Mouse (Mus musculus): ENCODE data around the gene Hnf4a. TPM values are rescaled to one million over a fixed set of nuclear protein-coding genes. Genes with fewer than 3 reads are reported as not detected.
"Not testable (repeated sequence)": the region's sequence is repeated elsewhere in the genome, so short reads cannot be mapped to it uniquely, and the experiment has no call there.

Hnf4a gene
- not detected in 2 replicates for polyA plus RNA-seq (2012; ENCODE audit: insufficient read depth, insufficient read length, missing spikeins)

DNA sequence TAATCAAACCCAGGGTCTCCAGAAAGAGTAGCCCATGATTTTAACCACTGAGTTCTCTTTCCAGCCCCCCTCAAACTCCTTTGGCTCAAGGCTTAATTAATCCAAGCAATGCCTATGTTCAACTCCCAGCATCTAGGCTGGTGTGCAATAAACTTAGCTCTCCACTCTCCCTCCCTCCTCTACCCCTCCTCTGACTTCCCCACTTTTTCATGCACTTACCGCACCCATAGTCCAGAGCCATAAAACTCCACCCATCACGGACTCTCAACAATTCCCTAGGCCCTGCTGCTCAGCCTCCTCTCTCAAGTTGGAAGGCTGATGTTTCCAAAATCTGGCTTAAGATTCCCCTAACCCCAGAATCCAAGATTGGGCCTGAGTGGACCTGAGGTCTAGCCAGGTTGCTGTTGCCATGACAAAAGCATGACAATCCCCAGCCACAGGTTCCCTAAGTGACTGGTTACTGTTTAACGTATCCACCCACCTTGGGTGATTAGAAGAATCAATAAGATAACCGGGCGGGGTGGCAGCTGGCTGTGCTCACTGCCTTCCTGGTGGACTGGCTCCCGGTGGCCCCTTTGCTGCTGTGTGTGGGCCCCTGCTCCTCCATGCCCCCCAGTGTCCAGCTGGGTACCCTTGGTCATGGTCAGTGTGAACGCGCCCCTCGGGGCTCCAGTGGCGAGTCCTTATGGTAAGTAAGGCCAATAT, at the start of gene Hnf4a:
Gene Hnf4a (plus strand): TSS at position 509 of the 705 bp plus-strand sequence.
- no peak within 1 kb of the TSS for H3K27ac ChIP-seq (replicated peaks; ENCODE audit: low read depth, low read length)
- no peak within 1 kb of the TSS for H3K4me3 ChIP-seq (ENCODE audit: insufficient read depth, low read depth, low read length)
- H3K4me1 ChIP-seq (ENCODE audit: control insufficient read depth, insufficient read depth, insufficient read length, low read length): no peaks in the 10 kb centered on the region

- Histone ChIP-seq H3K27ac (replicated peaks; ENCODE audit: low read depth, low read length) (no peak overlapping the region), H3K4me1 (ENCODE audit: control insufficient read depth, insufficient read depth, insufficient read length, low read length) (no peaks in the 10 kb centered on the region; the same call in none of the 2 replicates), H3K4me3 (ENCODE audit: insufficient read depth, low read depth, low read length) (no peak overlapping the region)
Observed at GRCm38 (mm10) chr2:163458539-163459265, 47.9 kb upstream of the Hnf4a start.

DNA sequence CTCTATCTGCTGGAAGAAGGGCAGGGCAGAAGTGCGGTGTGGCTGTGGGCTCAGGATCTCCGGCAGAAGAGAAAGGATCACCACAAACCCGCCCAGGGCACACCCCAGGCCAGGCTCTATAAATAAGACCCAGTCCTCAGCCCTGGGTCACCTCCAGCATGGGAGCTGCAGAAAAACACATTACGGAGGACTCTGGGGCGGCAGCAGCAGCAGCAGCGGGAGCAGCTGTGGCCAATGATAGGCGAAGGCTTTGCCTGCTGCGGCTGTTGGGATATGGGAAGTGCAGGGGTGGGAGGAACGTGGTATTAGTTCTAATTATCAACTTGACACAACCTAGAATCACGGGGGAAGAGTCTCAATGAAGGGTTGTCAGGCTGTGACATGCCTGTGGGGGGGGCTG, 47.2 kb upstream of the Hnf4a start:
- Histone ChIP-seq H3K4me3 (ENCODE audit: insufficient read depth, low read depth, low read length) (no peak overlapping the region), H3K4me1 (ENCODE audit: control insufficient read depth, insufficient read depth, insufficient read length, low read length) (no peaks in the 10 kb centered on the region; the same call in none of the 2 replicates), H3K27ac (replicated peaks; ENCODE audit: low read depth, low read length) (no peak overlapping the region)

- Histone ChIP-seq H3K4me3 (ENCODE audit: insufficient read depth, low read depth, low read length) (no peak overlapping the region), H3K27ac (replicated peaks; ENCODE audit: low read depth, low read length) (no peak overlapping the region)
Observed at GRCm38 (mm10) chr2:163460622-163461021, 46.0 kb upstream of the Hnf4a start.

DNA sequence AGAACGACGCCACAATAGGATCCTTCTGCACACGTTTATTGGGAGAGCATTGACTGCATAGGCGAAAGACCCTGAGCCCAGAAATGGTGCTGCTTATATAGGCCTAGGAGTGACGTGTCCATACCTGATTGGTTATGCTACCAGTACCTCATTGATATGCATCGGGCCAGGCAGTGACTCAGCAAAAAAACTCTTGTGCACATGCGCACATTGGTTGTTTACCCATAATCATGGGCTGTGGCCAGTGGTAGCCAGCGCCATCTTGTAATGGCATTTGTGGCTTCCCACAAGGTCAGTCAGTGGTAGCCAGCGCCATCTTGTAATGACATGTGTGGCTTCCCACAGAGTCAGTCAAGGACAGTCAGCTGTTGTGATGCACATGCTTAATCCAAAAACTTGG, 45.3 kb upstream of the Hnf4a start:
- H3K4me1 ChIP-seq (ENCODE audit: control insufficient read depth, insufficient read depth, insufficient read length, low read length); H3K27ac ChIP-seq (replicated peaks; ENCODE audit: low read depth, low read length): not testable (repeated sequence)

More at GRCm38 (mm10) chr2:163460622-163461021, 46.0 kb upstream of the Hnf4a start:
- H3K4me1 ChIP-seq (ENCODE audit: control insufficient read depth, insufficient read depth, insufficient read length, low read length): peaks cover 5% of the 10 kb centered on the region

DNA sequence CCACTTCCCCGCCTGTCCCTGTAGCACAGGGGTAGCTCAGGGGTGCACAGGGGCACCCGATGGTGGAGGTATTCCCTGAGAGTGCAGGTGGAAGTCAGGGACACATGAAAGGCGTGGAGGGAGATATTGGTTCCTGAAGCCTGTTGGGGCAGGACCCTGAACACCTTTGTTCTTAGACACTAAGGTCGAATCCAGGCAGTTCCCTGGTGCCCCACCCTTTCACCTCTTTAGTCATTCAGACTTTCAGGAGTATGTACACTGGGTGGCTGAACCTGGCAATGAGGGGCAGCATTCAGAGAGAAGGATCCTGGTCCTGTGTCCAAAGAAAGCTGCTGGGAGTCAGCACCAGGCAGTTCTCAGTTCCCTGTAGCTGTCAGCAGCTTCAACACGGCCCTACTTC, 44.2 kb upstream of the Hnf4a start:
- no peak overlapping the region for H3K4me3 ChIP-seq (ENCODE audit: insufficient read depth, low read depth, low read length)
- peaks cover 7% of the 10 kb centered on the region for H3K4me1 ChIP-seq (ENCODE audit: control insufficient read depth, insufficient read depth, insufficient read length, low read length)
- H3K27ac ChIP-seq (replicated peaks; ENCODE audit: low read depth, low read length): no peak overlapping the region

More for the DNA sequence above, 45.3 kb upstream of the Hnf4a start:
- not testable (repeated sequence) for H3K4me3 ChIP-seq (ENCODE audit: insufficient read depth, low read depth, low read length)

- H3K27ac ChIP-seq (replicated peaks; ENCODE audit: low read depth, low read length): no peak overlapping the region
- H3K4me1 ChIP-seq (ENCODE audit: control insufficient read depth, insufficient read depth, insufficient read length, low read length): peaks cover 7% of the 10 kb centered on the region
- no peak overlapping the region for H3K4me3 ChIP-seq (ENCODE audit: insufficient read depth, low read depth, low read length)
Observed at GRCm38 (mm10) chr2:163462801-163463200, 43.8 kb upstream of the Hnf4a start.

DNA sequence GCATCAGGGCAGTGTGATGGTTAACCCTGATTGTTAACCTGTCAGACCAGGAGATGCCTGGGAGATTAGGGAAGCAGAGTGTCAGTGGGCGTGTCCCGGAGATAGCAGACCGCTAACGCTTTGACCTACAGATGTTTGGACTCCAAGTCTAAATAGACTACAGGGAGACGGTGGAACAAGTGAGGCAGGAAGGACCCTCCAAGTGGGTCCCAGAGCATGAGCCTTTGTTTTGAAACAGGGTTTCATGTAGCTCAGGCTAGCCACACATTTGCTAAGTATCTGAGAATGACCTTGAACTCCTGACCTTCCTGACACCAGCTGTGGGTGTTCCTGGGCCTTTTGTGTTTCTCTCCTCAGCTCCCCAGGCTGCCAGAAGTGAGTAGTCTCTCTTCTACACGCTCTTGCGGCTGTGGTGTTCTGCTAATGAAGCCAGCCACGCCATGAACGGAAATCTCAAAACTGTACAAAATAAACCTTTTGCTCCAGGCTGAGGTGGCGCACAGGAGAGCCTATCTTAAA, 43.3 kb upstream of the Hnf4a start:
- H3K4me3 ChIP-seq (ENCODE audit: insufficient read depth, low read depth, low read length): no peak overlapping the region
- no peak overlapping the region for H3K27ac ChIP-seq (replicated peaks; ENCODE audit: low read depth, low read length)

DNA sequence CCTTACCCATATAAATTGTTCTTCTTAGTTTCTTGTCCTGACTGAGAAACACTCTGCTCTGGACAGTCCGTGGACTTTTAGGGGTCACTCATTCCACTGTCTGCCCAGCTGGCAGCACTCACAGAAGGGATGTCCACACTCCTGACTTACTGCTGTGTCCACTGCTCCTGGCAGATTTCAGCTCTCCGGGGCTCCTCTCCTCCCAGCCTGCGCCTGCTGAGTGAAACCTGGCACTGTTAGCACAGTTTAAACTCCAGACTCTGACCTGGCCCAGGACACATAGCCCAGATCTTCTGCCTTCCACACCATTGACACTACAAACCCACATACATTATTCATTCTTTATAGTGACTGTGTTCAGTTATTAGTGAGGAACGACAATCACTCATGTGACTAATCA, 42.6 kb upstream of the Hnf4a start:
- Histone ChIP-seq H3K4me1 (ENCODE audit: control insufficient read depth, insufficient read depth, insufficient read length, low read length) (peaks cover 7% of the 10 kb centered on the region), H3K4me3 (ENCODE audit: insufficient read depth, low read depth, low read length) (no peak overlapping the region), H3K27ac (replicated peaks; ENCODE audit: low read depth, low read length) (no peak overlapping the region)

More for the DNA sequence above, 43.3 kb upstream of the Hnf4a start:
- H3K4me1 ChIP-seq (ENCODE audit: control insufficient read depth, insufficient read depth, insufficient read length, low read length): peaks cover 7% of the 10 kb centered on the region

DNA sequence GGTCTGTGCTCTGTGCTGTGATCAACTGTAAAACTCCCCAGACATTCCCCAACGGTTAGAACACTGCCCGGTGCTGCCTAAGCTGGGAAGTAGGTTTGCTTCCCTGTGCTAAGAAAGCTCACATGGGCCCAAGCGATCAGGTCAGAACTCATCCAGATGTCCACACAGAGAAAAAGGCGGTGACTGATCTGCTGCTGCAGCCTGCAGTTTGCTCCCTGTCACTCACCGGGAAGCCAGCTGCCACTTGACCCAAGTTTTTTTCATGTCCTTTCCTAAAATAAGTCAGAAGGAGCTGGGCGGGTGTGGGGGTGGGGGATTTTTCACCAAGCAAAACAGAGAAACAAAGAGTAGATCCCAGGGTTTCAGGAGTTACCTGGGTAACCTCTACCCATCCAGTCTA, 42.0 kb upstream of the Hnf4a start:
- Histone ChIP-seq H3K4me3 (ENCODE audit: insufficient read depth, low read depth, low read length) (no peak overlapping the region), H3K4me1 (ENCODE audit: control insufficient read depth, insufficient read depth, insufficient read length, low read length) (peaks cover 7% of the 10 kb centered on the region), H3K27ac (replicated peaks; ENCODE audit: low read depth, low read length) (peak overlapping the region; percentile 55)

DNA sequence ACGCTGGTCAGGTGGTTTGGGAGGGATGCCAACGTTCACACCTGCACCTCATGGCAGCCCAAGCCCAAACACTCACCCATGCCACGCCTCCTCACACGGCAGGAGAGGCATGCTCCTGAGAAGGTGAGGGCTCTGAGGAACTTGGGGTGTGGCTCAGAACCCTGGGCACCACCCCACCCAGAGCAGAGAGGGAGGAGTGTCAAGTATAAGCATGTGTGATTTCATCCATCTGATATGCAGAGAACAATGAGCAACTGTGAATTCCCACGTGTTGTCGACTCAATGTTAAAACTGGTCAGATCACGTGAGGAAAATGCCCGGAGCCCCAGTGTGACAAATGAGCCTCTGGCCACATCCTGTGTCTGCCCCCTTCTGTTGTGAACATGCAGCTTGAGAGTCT, 39.8 kb upstream of the Hnf4a start:
- Histone ChIP-seq H3K27ac (replicated peaks; ENCODE audit: low read depth, low read length) (no peak overlapping the region), H3K4me1 (ENCODE audit: control insufficient read depth, insufficient read depth, insufficient read length, low read length) (peaks cover 10% of the 10 kb centered on the region), H3K4me3 (ENCODE audit: insufficient read depth, low read depth, low read length) (no peak overlapping the region)

- H3K4me3 ChIP-seq (ENCODE audit: insufficient read depth, low read depth, low read length): no peak overlapping the region
- no peak overlapping the region for H3K27ac ChIP-seq (replicated peaks; ENCODE audit: low read depth, low read length)
- peaks cover 10% of the 10 kb centered on the region for H3K4me1 ChIP-seq (ENCODE audit: control insufficient read depth, insufficient read depth, insufficient read length, low read length)
Observed at GRCm38 (mm10) chr2:163467585-163467984, 39.0 kb upstream of the Hnf4a start.

GRCm38 (mm10) chr2:163468866-163469265, 37.7 kb upstream of the Hnf4a start:
- H3K4me1 ChIP-seq (ENCODE audit: control insufficient read depth, insufficient read depth, insufficient read length, low read length): peaks cover 10% of the 10 kb centered on the region

GRCm38 (mm10) chr2:163469711-163470110, 36.9 kb upstream of the Hnf4a start:
- Histone ChIP-seq H3K4me3 (ENCODE audit: insufficient read depth, low read depth, low read length) (no peak overlapping the region), H3K4me1 (ENCODE audit: control insufficient read depth, insufficient read depth, insufficient read length, low read length) (peaks cover 8% of the 10 kb centered on the region), H3K27ac (replicated peaks; ENCODE audit: low read depth, low read length) (peak overlapping the region; percentile 25; the same call in 1 of the 2 replicates)

More at GRCm38 (mm10) chr2:163468866-163469265, 37.7 kb upstream of the Hnf4a start:
- Histone ChIP-seq H3K4me3 (ENCODE audit: insufficient read depth, low read depth, low read length) (no peak overlapping the region), H3K27ac (replicated peaks; ENCODE audit: low read depth, low read length) (peak overlapping the region; percentile 25)

DNA sequence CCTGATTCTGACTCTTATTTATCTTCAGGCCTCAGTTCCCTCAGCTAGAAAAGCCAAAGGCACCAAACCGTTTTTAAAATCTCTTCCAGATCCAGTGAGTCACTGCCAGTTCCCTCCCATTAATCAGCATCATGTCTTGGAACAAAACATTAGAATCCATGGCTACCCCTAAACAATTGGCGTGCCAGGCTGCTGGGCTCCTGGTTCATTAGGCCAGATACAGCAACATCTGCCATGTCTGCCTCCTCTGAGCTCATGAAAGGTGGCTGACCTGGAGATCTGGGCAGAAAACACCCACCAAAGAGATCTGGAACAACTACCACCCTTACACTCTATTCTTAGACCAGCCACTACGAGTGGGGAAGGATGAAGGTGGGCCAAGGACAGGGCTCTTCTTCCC, 35.5 kb upstream of the Hnf4a start:
- H3K27ac ChIP-seq (replicated peaks; ENCODE audit: low read depth, low read length): peak overlapping the region; percentile 99

More for the DNA sequence above, 35.5 kb upstream of the Hnf4a start:
- Histone ChIP-seq H3K4me1 (ENCODE audit: control insufficient read depth, insufficient read depth, insufficient read length, low read length) (peaks cover 5% of the 10 kb centered on the region), H3K4me3 (ENCODE audit: insufficient read depth, low read depth, low read length) (peak overlapping the region; percentile 91)
